Mouse (Mus musculus) layer of hippocampus, adult 9-10 months (tissue): ENCODE measurements at regions not wholly inside any gene's neighbourhood (a gene's known extent, or its start where the extent isn't known, plus 50 kb on each side); places are given as distances from the start of the nearest gene placed in this dataset.
A peak's percentile ranks its signal among the peaks of the same experiment; 100 is the strongest.

Experiments used
- DNase-seq: peaks from one replicate; pipeline ENCODE4 v3.0.0; 2022; ENCODE audit warnings: low spot score

DNA sequence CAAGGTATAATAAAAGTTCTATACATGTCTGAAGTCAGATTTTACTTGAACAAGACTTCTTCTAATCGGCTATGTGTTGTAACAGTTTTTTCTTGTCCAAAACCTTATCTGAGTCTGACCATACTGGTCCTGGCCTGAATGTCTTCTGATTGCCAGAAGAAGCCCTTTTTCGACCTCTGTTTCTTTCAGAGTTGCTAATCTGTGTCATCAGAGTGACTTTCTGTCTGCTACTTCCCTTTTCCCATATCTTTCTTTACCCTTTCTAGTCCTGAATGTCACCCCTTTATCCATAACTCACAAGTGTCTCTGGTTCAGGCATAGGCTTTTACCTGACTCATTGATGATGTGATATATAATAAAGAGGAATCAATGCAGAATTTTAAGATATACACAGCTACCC lies 936.5 kb upstream of the Nova1 start:
- DNase-seq: no peak

- peak; percentile 50 for DNase-seq
Observed at GRCm38 (mm10) chr12:47741744-47742280, 923.1 kb upstream of the Nova1 start.

GRCm38 (mm10) chr12:47700190-47700589 lies 881.5 kb upstream of the Nova1 start:
- DNase-seq: no peak

- DNase-seq: no peak
Observed at GRCm38 (mm10) chr12:47670457-47670856, 851.7 kb upstream of the Nova1 start.
